Mouse (Mus musculus): ENCODE results near the gene Syt12.

Gene Syt12

GRCm38 (mm10) chr19:4477345-4478189, at the start of gene Syt12:
TSS of gene Syt12 (minus strand) at chr19:4477447.
- DNase-seq (ENCODE audit: low spot score), result no peak

GRCm38 (mm10) chr19:4521426-4522050, 44.3 kb upstream of the Syt12 start:
- DNase-seq (ENCODE audit: low spot score), result no peak

GRCm38 (mm10) chr19:4517483-4517882, 40.2 kb upstream of the Syt12 start:
- no peak for DNase-seq (ENCODE audit: low spot score)

- DNase-seq (ENCODE audit: low spot score), result no peak
Observed at GRCm38 (mm10) chr19:4516288-4516687, 39.0 kb upstream of the Syt12 start.

- DNase-seq (ENCODE audit: low spot score), result no peak
Observed at GRCm38 (mm10) chr19:4515746-4516145, 38.5 kb upstream of the Syt12 start.

- DNase-seq (ENCODE audit: low spot score), result no peak
Observed at GRCm38 (mm10) chr19:4513236-4513858, 36.1 kb upstream of the Syt12 start.

GRCm38 (mm10) chr19:4511116-4511841, 34.0 kb upstream of the Syt12 start:
- DNase-seq (ENCODE audit: low spot score), result no peak

GRCm38 (mm10) chr19:4509986-4510963, 33.0 kb upstream of the Syt12 start, which contains the start of gene Pcx:
TSS of gene Pcx (plus strand) at chr19:4510472.
- DNase-seq (ENCODE audit: low spot score), result peak; percentile 100

- no peak for DNase-seq (ENCODE audit: low spot score)
Observed at GRCm38 (mm10) chr19:4507746-4508145, 30.5 kb upstream of the Syt12 start.

GRCm38 (mm10) chr19:4504830-4505229, 27.6 kb upstream of the Syt12 start:
- DNase-seq (ENCODE audit: low spot score), result no peak

- DNase-seq (ENCODE audit: low spot score), result no peak
Observed at GRCm38 (mm10) chr19:4502701-4503100, 25.5 kb upstream of the Syt12 start.

GRCm38 (mm10) chr19:4498062-4498933, 21.1 kb upstream of the Syt12 start, which contains the start of gene 2010003K11Rik:
TSS of gene 2010003K11Rik (minus strand) at chr19:4498583.
- DNase-seq (ENCODE audit: low spot score), result no peak

- peak; percentile 54 for DNase-seq (ENCODE audit: low spot score)
Observed at GRCm38 (mm10) chr19:4497263-4497973, 20.2 kb upstream of the Syt12 start.

- no peak for DNase-seq (ENCODE audit: low spot score)
Observed at GRCm38 (mm10) chr19:4496535-4497262, 19.5 kb upstream of the Syt12 start.

GRCm38 (mm10) chr19:4495814-4496213, 18.6 kb upstream of the Syt12 start:
- no peak for DNase-seq (ENCODE audit: low spot score)

GRCm38 (mm10) chr19:4494707-4495106, 17.5 kb upstream of the Syt12 start:
- DNase-seq (ENCODE audit: low spot score), result no peak

- DNase-seq (ENCODE audit: low spot score), result no peak
Observed at GRCm38 (mm10) chr19:4492526-4493296, 15.5 kb upstream of the Syt12 start.

All from T-cell, adult 2 months (primary cell).